Mouse (Mus musculus): ENCODE measurements around the gene Faah.
A peak's percentile ranks its signal among the peaks of the same experiment; 100 is the strongest.

The Faah gene

GRCm38 (mm10) chr4:116017902-116018746 lies at the start of gene Faah:
Faah (minus strand) TSS chr4:116017926.
- peak; percentile 7; the same call in 1 of the 2 replicates for ATAC-seq (ENCODE audit: low TSS enrichment)

DNA sequence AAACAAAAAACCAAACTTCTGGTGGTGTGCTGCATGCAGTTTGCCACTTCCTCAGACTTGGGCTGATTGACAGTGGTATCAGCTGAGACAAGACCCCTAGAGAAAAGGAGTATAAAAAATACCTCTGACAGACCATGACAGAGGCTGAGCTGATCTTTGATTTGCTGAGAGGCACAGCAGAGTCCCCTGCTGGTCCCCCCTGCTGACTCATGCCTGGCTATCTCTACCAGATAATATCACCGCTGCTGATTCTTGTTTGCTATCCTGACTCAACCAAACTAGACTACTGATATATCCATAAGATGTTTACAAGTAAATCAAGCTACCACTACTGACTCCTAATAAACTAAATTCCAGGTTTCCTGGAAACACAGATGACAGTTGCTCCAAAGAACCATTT lies 46.1 kb upstream of the Faah start:
- no peak for ATAC-seq (ENCODE audit: low TSS enrichment)

DNA sequence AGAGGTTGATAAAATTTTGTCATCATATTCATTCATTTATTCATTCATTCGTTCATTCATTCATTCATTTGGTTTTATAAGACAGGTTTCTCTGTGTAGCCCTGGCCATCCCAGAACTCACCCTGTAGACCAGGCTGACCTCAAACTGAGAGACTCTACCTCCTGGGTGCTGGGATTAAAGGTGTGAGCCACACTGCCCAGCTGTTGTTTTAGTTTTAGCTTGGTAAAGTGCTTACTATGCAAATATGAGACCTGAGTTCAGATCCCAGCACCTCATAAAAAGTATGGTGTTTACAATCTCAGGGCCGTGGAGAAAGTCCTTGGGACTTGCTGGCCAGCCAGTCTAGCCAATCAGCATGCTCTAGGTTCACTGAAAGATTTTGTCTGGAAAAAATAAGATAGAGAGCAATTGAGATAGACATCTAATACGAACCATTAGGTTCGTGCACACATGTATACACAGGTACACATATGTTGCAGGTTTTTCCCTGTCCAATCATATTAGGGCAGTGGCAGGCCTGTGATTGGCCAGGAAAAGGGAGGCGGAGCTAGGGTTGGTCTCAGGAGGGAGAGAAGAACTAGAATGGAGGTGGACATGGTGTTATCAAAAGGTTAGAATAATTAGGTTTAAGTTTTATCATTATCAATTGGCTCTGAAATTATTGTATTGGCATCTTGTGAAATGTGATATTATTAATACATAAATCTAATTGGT lies 41.4 kb upstream of the Faah start:
- ATAC-seq (ENCODE audit: low TSS enrichment) = no peak

DNA sequence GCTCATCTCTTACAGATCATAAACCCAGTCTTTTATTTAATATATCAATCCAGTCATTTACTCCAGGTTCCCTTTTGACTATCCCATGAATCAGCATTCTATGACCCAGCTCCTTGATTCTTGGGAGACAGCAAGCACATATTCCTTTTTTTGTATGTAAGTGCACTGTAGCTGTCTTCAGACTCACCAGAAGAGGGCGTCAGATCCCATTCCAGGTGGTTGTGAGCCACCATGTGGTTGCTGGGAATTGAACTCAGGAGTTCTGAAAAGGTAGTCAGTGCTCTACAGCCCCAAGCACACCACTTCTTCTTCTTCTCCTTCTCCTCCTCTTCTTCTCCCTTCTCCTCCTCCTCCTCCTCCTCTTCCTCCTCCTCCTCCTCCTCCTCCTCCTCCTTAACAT lies 39.8 kb upstream of the Faah start:
- no peak for ATAC-seq (ENCODE audit: low TSS enrichment)

- peak; percentile 96 for ATAC-seq (ENCODE audit: low TSS enrichment)
Observed at GRCm38 (mm10) chr4:116053399-116053961, 35.8 kb upstream of the Faah start, which contains the start of gene Nsun4. Nsun4 (minus strand) TSS chr4:116053876.

- ATAC-seq (ENCODE audit: low TSS enrichment) = peak; percentile 29; the same call in 1 of the 2 replicates
Observed at GRCm38 (mm10) chr4:116052526-116053293, 35.0 kb upstream of the Faah start.

DNA sequence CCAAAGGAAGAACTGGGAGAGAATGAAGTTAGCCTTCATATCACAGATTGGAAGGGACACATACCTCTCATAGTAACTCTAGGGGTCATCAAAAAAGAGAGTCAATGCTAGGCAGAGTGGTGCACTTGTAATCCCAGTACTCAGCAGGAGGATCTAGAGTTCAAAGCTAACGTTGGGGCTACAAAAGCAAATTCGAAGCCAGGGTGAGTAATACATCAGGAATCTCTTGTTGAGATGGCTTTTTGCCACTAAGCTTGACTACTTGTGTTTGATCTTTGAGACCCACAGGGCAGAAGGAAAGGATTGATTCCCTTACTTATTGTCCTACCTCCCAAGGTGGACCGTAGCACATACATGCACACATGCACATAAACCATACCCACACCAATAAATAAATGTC lies 31.5 kb upstream of the Faah start:
- ATAC-seq (ENCODE audit: low TSS enrichment) = no peak

GRCm38 (mm10) chr4:116048130-116048920 lies 30.6 kb upstream of the Faah start:
- ATAC-seq (ENCODE audit: low TSS enrichment) = no peak

DNA sequence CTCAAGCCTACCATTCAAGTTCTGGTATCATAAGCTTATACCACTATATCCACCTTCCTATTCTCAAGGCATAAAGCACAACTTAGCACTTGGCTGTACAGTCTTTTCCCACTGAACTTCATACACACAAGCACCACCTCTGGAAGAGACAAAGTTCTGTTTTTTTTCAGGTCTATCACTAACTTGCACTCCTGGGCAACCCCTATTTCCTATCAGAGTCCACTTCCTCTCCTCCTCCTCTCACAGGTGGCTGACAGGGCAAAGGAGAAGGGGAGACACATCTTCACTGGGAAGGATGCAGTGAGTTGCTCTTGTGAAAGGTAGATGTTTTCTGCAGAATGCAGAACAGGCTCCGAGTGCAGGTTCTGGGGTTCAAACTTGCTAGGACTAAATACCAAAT lies 30.0 kb upstream of the Faah start:
- no peak for ATAC-seq (ENCODE audit: low TSS enrichment)

GRCm38 (mm10) chr4:116046604-116047003 lies 28.9 kb upstream of the Faah start:
- no peak for ATAC-seq (ENCODE audit: low TSS enrichment)

- ATAC-seq (ENCODE audit: low TSS enrichment) = no peak
Observed at GRCm38 (mm10) chr4:116042186-116042585, 24.5 kb upstream of the Faah start.

- no peak for ATAC-seq (ENCODE audit: low TSS enrichment)
Observed at GRCm38 (mm10) chr4:116040466-116040865, 22.7 kb upstream of the Faah start.

DNA sequence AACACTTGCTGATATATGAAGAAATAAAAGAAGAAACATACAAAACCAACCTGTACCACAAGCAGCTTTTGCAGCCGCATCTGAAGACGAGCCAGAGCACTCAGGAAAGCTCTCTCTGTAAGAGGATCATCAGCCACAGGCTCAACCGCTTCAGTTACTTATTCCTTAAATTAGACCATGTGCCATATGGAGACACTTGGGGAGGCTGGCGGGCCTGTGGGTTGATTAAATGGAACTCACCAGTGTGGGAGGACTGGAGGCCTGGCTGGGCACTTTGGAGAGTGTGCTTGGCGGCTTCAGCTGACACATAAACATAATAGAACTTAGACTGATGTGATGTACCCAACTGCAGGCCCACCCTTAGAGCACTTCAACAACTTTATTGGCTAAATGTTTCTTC lies 15.6 kb upstream of the Faah start:
- peak; percentile 96 for ATAC-seq (ENCODE audit: low TSS enrichment)

DNA sequence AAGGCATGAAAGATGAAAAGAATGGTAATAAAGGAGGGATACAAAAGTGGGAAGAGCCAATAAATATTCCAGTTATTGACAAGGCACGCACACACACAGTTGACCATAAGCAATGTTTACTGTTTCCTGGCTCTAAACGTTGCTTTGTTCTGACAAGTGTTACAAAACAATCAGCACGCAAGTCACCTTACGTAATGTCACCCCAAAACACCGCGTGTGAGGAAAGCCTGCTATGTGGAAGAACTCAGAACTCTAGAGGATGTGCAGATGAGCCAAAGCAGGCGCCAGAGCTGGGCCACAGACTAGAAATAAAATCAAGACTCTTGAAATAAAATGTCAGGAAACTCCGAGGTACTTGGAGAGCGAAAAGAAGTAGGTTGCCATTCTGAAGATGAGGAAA lies 15.2 kb upstream of the Faah start:
- peak; percentile 42 for ATAC-seq (ENCODE audit: low TSS enrichment)

- ATAC-seq (ENCODE audit: low TSS enrichment) = peak; percentile 78
Observed at GRCm38 (mm10) chr4:116017300-116017901, 325 bp downstream of the Faah start.

DNA sequence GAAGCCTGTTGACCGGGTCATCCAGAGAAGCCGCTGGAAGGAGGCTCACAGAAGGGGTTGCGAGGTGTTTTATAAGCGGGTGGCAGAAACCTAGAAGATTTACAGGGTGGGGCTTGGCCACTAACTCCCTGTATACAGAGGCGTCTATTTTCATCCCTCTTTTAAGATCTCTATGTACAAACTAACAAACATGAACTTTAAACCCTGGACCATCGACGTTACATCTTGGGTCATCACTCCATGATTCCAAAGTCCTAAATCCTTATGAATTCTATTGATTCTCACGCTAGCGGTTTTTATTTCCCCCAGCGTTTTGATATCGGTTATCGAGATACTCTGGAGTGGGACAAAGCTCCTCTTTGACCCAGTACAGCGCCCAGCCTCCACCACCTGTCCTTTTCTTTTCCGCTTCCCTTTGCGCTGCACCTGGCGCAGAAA lies 845 bp downstream of the Faah start:
- ATAC-seq (ENCODE audit: low TSS enrichment) = no peak

DNA sequence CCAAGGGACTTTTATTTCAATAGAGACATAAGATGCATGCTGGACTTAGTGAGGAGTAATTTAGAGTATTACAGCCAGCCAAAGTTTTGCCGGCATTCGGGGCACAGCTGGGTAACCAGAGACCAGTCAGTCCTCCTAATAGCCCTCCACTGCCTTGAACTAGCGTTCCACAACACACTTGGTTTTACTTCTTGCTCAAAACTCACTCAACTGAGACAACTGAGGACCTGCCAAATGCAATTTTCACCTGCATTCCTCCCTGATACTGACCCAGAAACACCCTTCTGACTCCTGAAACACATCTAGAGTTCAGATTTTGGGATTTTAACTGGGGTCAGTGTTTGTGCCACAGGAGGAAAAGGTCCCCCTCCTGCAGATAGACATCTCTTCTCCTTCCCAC lies 1.3 kb downstream of the Faah start:
- peak; percentile 11; the same call in 1 of the 2 replicates for ATAC-seq (ENCODE audit: low TSS enrichment)

- peak; percentile 73 for ATAC-seq (ENCODE audit: low TSS enrichment)
Observed at GRCm38 (mm10) chr4:116015996-116016395, 1.7 kb downstream of the Faah start.

- no peak for ATAC-seq (ENCODE audit: low TSS enrichment)
Observed at GRCm38 (mm10) chr4:116015502-116015901, 2.2 kb downstream of the Faah start.

- ATAC-seq (ENCODE audit: low TSS enrichment) = no peak
Observed at GRCm38 (mm10) chr4:116010186-116010585, 7.5 kb downstream of the Faah start.

DNA sequence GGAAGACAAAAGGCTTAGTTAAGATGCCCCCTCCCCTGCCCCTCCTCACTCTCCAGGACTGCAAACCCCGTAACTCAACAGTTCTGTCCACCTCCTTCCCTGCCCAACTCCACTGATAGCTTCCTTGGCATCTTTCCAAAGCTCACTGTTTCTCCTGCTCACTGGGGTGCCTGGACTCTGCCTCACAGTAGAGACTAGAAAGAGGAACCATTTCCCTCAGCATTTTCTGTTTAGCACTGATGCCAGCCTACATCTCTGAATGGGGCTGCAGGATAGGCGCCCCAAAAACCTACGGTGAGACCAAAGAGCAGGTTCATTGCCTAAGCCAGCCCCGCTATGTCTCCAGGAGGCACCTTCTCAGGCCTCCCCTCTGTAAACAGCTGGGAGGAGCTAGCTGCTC lies 16.5 kb downstream of the Faah start:
- no peak for ATAC-seq (ENCODE audit: low TSS enrichment)
